ENCODE assay signal across 17 mouse cellular contexts in genomic region chrX:117298500-117298899, GRCm38 (mm10).
"Had no signal": no experiment of that assay in that cellular context is flagged by ENCODE, and none has a peak within 500 bp of the region (broad histone marks: within the 10 kb centered on the region; RNA-seq: fewer than 3 reads in every experiment).

No protein-coding gene starts in this region.

- DNase-seq: kidney, postnatal 10 days; kidney, postnatal 36 days; layer of hippocampus, postnatal 36 days; liver, embryonic 13.5 days; lung, adult 2 months; lung, postnatal 14 days; lung, postnatal 4 days; retina, postnatal 1 day; thymus, adult 2 months; thymus, postnatal 14 days; thymus, postnatal 4 days had no signal

- ATAC-seq: midbrain, embryonic 16.5 days had no signal

- H3K4me1 ChIP-seq: liver, embryonic 13.5 days; neural tube, embryonic 13.5 days had no signal

- H3K27ac ChIP-seq: left cerebral cortex, adult 2 months; liver, embryonic 13.5 days; neural tube, embryonic 13.5 days; stomach, postnatal 0 days had no signal

- H3K36me3 ChIP-seq: liver, embryonic 13.5 days; neural tube, embryonic 13.5 days had no signal

- H3K4me3 ChIP-seq: left cerebral cortex, adult 2 months; liver, embryonic 13.5 days; myocyte; neural tube, embryonic 13.5 days had no signal

- H3K27me3 ChIP-seq: liver, embryonic 13.5 days; neural tube, embryonic 13.5 days had no signal

- H3K9me3 ChIP-seq: liver, embryonic 13.5 days; neural tube, embryonic 13.5 days had no signal

- H3K4me2 ChIP-seq: liver, embryonic 13.5 days; midbrain, embryonic 11.5 days; neural tube, embryonic 13.5 days had no signal

- H3K9ac ChIP-seq: liver, embryonic 13.5 days; neural tube, embryonic 13.5 days had no signal
